Mouse (Mus musculus) forebrain, embryonic 14.5 days (tissue): Measurements from ENCODE around the gene Sike1. TPM values are rescaled to one million over a fixed set of nuclear protein-coding genes. Genes with fewer than 3 reads are reported as not detected.

Experiments
- ATAC-seq: fragments of 200-750 bp; cut with Nextera tagmentation; 2 replicates; pipeline ENCODE4 v1.8.0; 2017; ENCODE audit warnings: mild to moderate bottlenecking, moderate library complexity
- DNase-seq: peaks from one replicate; pipeline ENCODE4 v3.0.0-alpha.2; 2015; ENCODE audit warnings: low spot score
- H3K27ac ChIP-seq: fragments of 300-500 bp; sonication (generic); 2 replicates; pipeline ENCODE4 v1.5.1; 2014; ENCODE audit warnings: low read depth, mild to moderate bottlenecking, control low read depth, low read length, moderate library complexity
- H3K27me3 ChIP-seq: fragments of 300-500 bp; sonication (generic); replicated peaks from 2 replicates; pipeline ENCODE4 v1.6.1; 2014; ENCODE audit warnings: low read length, control low read depth, mixed read lengths; ENCODE audit not compliant: control insufficient read depth, insufficient read depth
- H3K36me3 ChIP-seq: fragments of 300-500 bp; sonication (generic); 2 replicates; pipeline ENCODE4 v1.6.1; 2014; ENCODE audit warnings: low read length, control low read depth; ENCODE audit not compliant: control insufficient read depth, insufficient read depth
- H3K4me1 ChIP-seq: fragments of 300-500 bp; sonication (generic); 2 replicates; pipeline ENCODE4 v1.6.1; 2014; ENCODE audit warnings: antibody characterized with exemption, low read length, control low read depth; ENCODE audit not compliant: control insufficient read depth, insufficient read depth
- H3K4me2 ChIP-seq: fragments of 300-500 bp; sonication (generic); 2 replicates; pipeline ENCODE4 v1.6.1; 2014; ENCODE audit warnings: mild to moderate bottlenecking, control low read depth, low read length
- H3K4me3 ChIP-seq: fragments of 300-500 bp; sonication (generic); 2 replicates; pipeline ENCODE4 v1.5.1; 2014; ENCODE audit warnings: low read depth, low read length, control low read depth
- H3K9ac ChIP-seq: fragments of 300-500 bp; sonication (generic); 2 replicates; pipeline ENCODE4 v1.6.1; 2014; ENCODE audit warnings: mild to moderate bottlenecking, low read length, control low read depth, moderate library complexity
- H3K9me3 ChIP-seq: fragments of 300-500 bp; sonication (generic); replicated peaks from 2 replicates; pipeline ENCODE4 v1.6.1; 2016; ENCODE audit warnings: low read length, control low read depth, mixed read lengths; ENCODE audit not compliant: control insufficient read depth
- WGBS: fragments of 180-500 bp; shearing (Covaris S2); extraction: QIAGEN DNeasy Blood & Tissue Kit; methylation state at CpG from one replicate; pipeline ENCODE4 v1.1.7; 2014; 5-methylcytosine and 5-hydroxymethylcytosine counted together
- polyA plus RNA-seq: library from polyadenylated mRNA; unstranded; fragments of >200 nt; fragmentation: Nextera tagmentation; extraction: Ambion mirVana; gene quantifications from 2 replicates; pipeline ENCODE4 v1.2.1, GENCODE M21; 2014

The Sike1 gene
- polyA plus RNA-seq, 1 experiment from 2014 or later = 67.8 TPM

DNA sequence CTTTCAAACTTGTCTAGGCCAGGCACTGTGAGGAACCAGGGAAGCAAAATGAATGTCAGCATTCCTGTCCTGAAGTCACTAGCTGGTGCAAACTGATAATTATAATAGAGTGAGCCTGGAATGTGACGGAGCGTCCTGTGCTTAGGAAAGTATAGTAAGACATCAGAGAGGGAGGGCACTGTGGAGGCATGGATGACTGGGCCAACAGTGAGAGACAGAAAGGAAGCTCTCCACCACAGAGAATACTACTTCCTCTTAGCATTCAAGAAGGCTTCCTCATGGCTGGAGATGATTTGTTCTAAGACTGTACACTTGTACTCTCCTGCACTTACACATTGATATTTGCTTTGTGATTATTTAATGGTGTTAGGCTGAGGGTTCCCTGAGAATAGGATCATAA lies 21.8 kb downstream of the Sike1 start:
- WGBS = 79% methylated on average over 2 of the region's 2 CpGs
- no peaks in the 10 kb centered on the region for H3K27me3 ChIP-seq
- ATAC-seq = no peak

GRCm38 (mm10) chr3:103019462-103019861 lies 24.0 kb downstream of the Sike1 start:
- no peak for DNase-seq
- H3K4me2 ChIP-seq = peak overlapping the region; percentile 49
- H3K9ac ChIP-seq = no peak overlapping the region
- no peaks in the 10 kb centered on the region for H3K9me3 ChIP-seq
- no peaks in the 10 kb centered on the region for H3K27me3 ChIP-seq
- H3K4me1 ChIP-seq = peaks cover 8% of the 10 kb centered on the region
- H3K36me3 ChIP-seq = no peaks in the 10 kb centered on the region
- no peak for ATAC-seq
- H3K27ac ChIP-seq = no peak overlapping the region
- WGBS = 88% methylated on average over 2 of the region's 2 CpGs
- H3K4me3 ChIP-seq = no peak overlapping the region

More for the DNA sequence above, 21.8 kb downstream of the Sike1 start:
- Histone ChIP-seq H3K4me2 (no peak overlapping the region), H3K36me3 (no peaks in the 10 kb centered on the region), H3K4me3 (no peak overlapping the region), H3K27ac (no peak overlapping the region), H3K4me1 (peaks cover 7% of the 10 kb centered on the region), H3K9ac (no peak overlapping the region), H3K9me3 (no peaks in the 10 kb centered on the region)
- no peak for DNase-seq

GRCm38 (mm10) chr3:103020249-103020942 lies 24.9 kb downstream of the Sike1 start, which contains the start of gene Csde1:
Csde1 (plus strand) TSS chr3:103020426.
- H3K4me1 ChIP-seq = peaks cover 8% of the 10 kb centered on the region
- H3K27me3 ChIP-seq = no peaks in the 10 kb centered on the region
- H3K9ac ChIP-seq = peak within 1 kb of the TSS; percentile 97
- DNase-seq (peak; percentile 99), ATAC-seq (peak; percentile 94)
- WGBS = under 1% methylated on average over 55 of the region's 55 CpGs
- no peaks in the 10 kb centered on the region for H3K9me3 ChIP-seq
- H3K4me3 ChIP-seq = peak within 1 kb of the TSS; percentile 77
- H3K27ac ChIP-seq = peak within 1 kb of the TSS; percentile 96
- peak within 1 kb of the TSS; percentile 77 for H3K4me2 ChIP-seq
- no peaks in the 10 kb centered on the region for H3K36me3 ChIP-seq

GRCm38 (mm10) chr3:103020943-103021638 lies 25.6 kb downstream of the Sike1 start:
- WGBS = under 1% methylated on average over 31 of the region's 37 CpGs
- peak; percentile 96 for DNase-seq
- H3K9ac ChIP-seq = peak overlapping the region; percentile 97
- peaks cover 8% of the 10 kb centered on the region for H3K4me1 ChIP-seq
- peak; percentile 95 for ATAC-seq
- H3K4me3 ChIP-seq = peak overlapping the region; percentile 77
- H3K27ac ChIP-seq = peak overlapping the region; percentile 96
- no peaks in the 10 kb centered on the region for H3K9me3 ChIP-seq
- no peaks in the 10 kb centered on the region for H3K36me3 ChIP-seq
- no peaks in the 10 kb centered on the region for H3K27me3 ChIP-seq
- peak overlapping the region; percentile 77 for H3K4me2 ChIP-seq

DNA sequence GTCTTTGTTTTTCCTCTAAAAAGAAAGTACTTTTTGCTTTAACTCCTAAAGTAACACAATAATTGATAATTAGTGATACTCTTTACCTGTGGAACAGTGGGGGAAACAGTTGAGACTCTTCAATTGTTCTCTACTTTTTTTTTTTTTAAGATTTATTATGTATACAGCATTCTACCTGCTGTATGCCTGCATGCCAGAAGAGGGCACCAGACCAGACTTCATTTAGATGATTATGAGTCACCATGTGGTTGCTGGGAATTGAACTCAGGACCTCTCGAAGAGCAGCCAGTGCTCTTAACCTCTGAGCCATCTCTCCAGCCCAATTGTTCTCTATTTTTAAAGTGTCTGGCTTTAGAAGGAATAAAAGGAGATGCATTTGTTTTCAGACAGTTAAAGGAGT lies 30.7 kb downstream of the Sike1 start:
- Histone ChIP-seq H3K27ac (no peak overlapping the region), H3K4me1 (peaks cover 8% of the 10 kb centered on the region), H3K27me3 (no peaks in the 10 kb centered on the region), H3K36me3 (peaks cover 30% of the 10 kb centered on the region), H3K9me3 (no peaks in the 10 kb centered on the region), H3K9ac (no peak overlapping the region), H3K4me3 (no peak overlapping the region), H3K4me2 (no peak overlapping the region)
- 100% methylated on average over 1 of the region's 1 CpGs for WGBS
- DNase-seq = peak; percentile 14
- ATAC-seq = no peak

DNA sequence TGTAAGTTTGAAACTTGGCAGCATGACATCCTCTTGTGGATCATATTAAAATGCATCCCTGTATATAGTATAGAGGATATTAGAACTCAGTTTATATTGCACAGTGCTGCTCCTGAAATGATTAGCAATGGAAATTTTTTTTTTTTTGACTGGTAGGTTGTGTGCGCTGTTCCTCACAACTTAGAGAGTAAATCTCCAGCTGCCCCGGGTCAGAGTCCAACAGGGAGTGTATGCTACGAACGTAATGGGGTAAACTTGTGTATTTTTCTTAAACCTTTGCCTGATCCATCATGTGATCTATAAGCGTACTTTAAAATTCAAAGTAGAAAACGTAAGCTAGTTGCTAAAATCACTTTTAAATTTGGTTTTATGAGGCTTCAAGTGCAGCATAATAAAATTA lies 44.8 kb downstream of the Sike1 start:
- H3K9ac ChIP-seq = no peak overlapping the region
- H3K4me2 ChIP-seq = no peak overlapping the region
- H3K27me3 ChIP-seq = no peaks in the 10 kb centered on the region
- WGBS = 96% methylated on average over 6 of the region's 6 CpGs
- H3K9me3 ChIP-seq = no peaks in the 10 kb centered on the region
- no peak for ATAC-seq
- DNase-seq = no peak
- peaks cover 68% of the 10 kb centered on the region for H3K36me3 ChIP-seq
- H3K4me1 ChIP-seq = no peaks in the 10 kb centered on the region
- H3K27ac ChIP-seq = no peak overlapping the region
- H3K4me3 ChIP-seq = no peak overlapping the region

GRCm38 (mm10) chr3:103040861-103041379 lies 45.4 kb downstream of the Sike1 start:
- no peaks in the 10 kb centered on the region for H3K4me1 ChIP-seq
- H3K9me3 ChIP-seq = no peaks in the 10 kb centered on the region
- ATAC-seq (no peak), DNase-seq (no peak)
- no peaks in the 10 kb centered on the region for H3K27me3 ChIP-seq
- H3K27ac ChIP-seq = no peak overlapping the region
- no peak overlapping the region for H3K9ac ChIP-seq
- 81% methylated on average over 1 of the region's 1 CpGs for WGBS
- H3K36me3 ChIP-seq = peaks cover 72% of the 10 kb centered on the region
- no peak overlapping the region for H3K4me2 ChIP-seq
- no peak overlapping the region for H3K4me3 ChIP-seq

GRCm38 (mm10) chr3:103056016-103056595 lies 60.6 kb downstream of the Sike1 start:
- 92% methylated on average over 5 of the region's 5 CpGs for WGBS
- DNase-seq (no peak), ATAC-seq (no peak)
- no peak overlapping the region for H3K4me3 ChIP-seq
- H3K4me1 ChIP-seq = peaks cover 7% of the 10 kb centered on the region; the same call in 1 of the 2 replicates
- no peaks in the 10 kb centered on the region for H3K9me3 ChIP-seq
- no peak overlapping the region for H3K27ac ChIP-seq
- peaks cover 70% of the 10 kb centered on the region for H3K36me3 ChIP-seq
- no peak overlapping the region for H3K9ac ChIP-seq
- H3K27me3 ChIP-seq = no peaks in the 10 kb centered on the region
- no peak overlapping the region for H3K4me2 ChIP-seq
